Mouse (Mus musculus) forebrain, embryonic 16.5 days (tissue): Measurements from ENCODE around the gene Myl4. TPM values are rescaled to one million over a fixed set of nuclear protein-coding genes. Genes with fewer than 3 reads are reported as not detected.

ENCODE experiments used
- ATAC-seq: fragments of 200-750 bp; cut with Nextera tagmentation; 2 replicates; pipeline ENCODE4 v1.8.0; 2017; ENCODE audit warnings: mild to moderate bottlenecking, moderate library complexity
- H3K27ac ChIP-seq: fragments of 300-500 bp; sonication (generic); 2 replicates; pipeline ENCODE4 v1.5.1; 2014; ENCODE audit warnings: low read length, control low read depth
- H3K27me3 ChIP-seq: fragments of 300-500 bp; sonication (generic); replicated peaks from 2 replicates; pipeline ENCODE4 v1.6.1; 2014; ENCODE audit warnings: low read length; ENCODE audit not compliant: control insufficient read depth, insufficient read depth
- H3K36me3 ChIP-seq: fragments of 300-500 bp; sonication (generic); 2 replicates; pipeline ENCODE4 v1.6.1; 2014; ENCODE audit not compliant: control insufficient read depth, insufficient read depth
- H3K4me1 ChIP-seq: fragments of 300-500 bp; sonication (generic); replicated peaks from 2 replicates; pipeline ENCODE4 v1.6.1; 2014; ENCODE audit warnings: low read length; ENCODE audit not compliant: control insufficient read depth, insufficient read depth
- H3K4me2 ChIP-seq: fragments of 300-500 bp; sonication (generic); 2 replicates; pipeline ENCODE4 v1.6.1; 2014; ENCODE audit warnings: mild to moderate bottlenecking, low read length, control low read depth
- H3K4me3 ChIP-seq: fragments of 300-500 bp; sonication (generic); replicated peaks from 2 replicates; pipeline ENCODE4 v1.5.1; 2014; ENCODE audit warnings: mild to moderate bottlenecking, low read length, control low read depth
- H3K9ac ChIP-seq: fragments of 300-500 bp; sonication (generic); replicated peaks from 2 replicates; pipeline ENCODE4 v1.6.1; 2014; ENCODE audit warnings: low read depth, low read length, control low read depth
- H3K9me3 ChIP-seq: fragments of 300-500 bp; sonication (generic); 2 replicates; pipeline ENCODE4 v1.6.1; 2016; ENCODE audit warnings: low read length; ENCODE audit not compliant: control insufficient read depth
- WGBS: fragments of 180-500 bp; shearing (Covaris S2); extraction: QIAGEN DNeasy Blood & Tissue Kit; methylation state at CpG from one replicate; pipeline ENCODE4 v1.1.7; 2014; 5-methylcytosine and 5-hydroxymethylcytosine counted together
- polyA plus RNA-seq: library from polyadenylated mRNA; unstranded; fragments of >200 nt; fragmentation: Nextera tagmentation; extraction: Ambion mirVana; gene quantifications from 2 replicates; pipeline ENCODE4 v1.2.1, GENCODE M21; 2015

Myl4 gene
- polyA plus RNA-seq, 1 experiment from 2014 or later: 3.0 TPM

DNA sequence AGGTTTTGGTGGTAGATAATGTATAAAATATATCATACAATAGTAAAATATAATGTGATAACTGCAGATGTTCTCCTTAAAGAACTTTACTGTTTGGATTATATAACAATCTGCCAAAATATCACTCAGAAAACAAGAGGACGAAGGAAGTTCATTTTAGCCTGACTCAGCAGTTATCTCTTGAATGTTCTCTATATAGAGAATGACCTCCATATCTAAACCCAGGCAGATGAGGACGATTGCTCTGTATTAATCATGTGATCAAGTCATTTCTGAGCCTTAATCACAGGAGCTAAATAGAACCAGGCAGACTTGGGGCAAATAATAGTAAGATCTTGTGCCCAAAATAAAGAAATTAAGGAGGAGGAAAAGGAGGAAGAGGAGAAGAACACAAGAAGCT is 6.0 kb upstream of the Myl4 start:
- Histone ChIP-seq H3K9me3 (no peaks in the 10 kb centered on the region), H3K4me3 (no peak overlapping the region), H3K4me2 (no peak overlapping the region), H3K27ac (no peak overlapping the region), H3K27me3 (no peaks in the 10 kb centered on the region), H3K36me3 (no peaks in the 10 kb centered on the region; the same call in 1 of the 2 replicates), H3K9ac (no peak overlapping the region), H3K4me1 (peaks cover 14% of the 10 kb centered on the region)
- ATAC-seq: no peak
- WGBS: 88% methylated on average over 2 of the region's 2 CpGs

DNA sequence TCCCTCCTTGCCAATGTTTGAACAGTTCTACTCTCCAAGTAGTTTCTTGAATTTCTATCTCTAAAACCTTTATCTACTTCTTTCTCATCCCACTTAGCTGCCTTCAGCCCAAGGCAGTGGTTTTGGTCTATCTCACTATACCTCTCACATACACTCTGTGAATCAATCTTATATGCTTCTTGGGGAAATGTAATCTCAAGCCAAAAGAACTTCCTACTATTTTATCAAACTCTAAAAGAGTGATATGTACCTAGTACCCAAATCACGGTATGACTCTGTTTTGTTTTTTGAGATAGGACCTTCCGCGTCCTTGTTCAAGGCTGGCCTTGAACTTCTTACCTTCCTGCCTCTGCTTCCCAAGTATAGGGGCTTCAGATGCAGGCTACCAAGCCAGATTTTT is 3.0 kb upstream of the Myl4 start:
- H3K4me1 ChIP-seq: peaks cover 14% of the 10 kb centered on the region
- no peak overlapping the region for H3K4me2 ChIP-seq
- no peaks in the 10 kb centered on the region for H3K9me3 ChIP-seq
- no peaks in the 10 kb centered on the region for H3K36me3 ChIP-seq
- no peak overlapping the region for H3K4me3 ChIP-seq
- H3K9ac ChIP-seq: no peak overlapping the region
- WGBS: 95% methylated on average over 3 of the region's 3 CpGs
- no peak for ATAC-seq
- H3K27ac ChIP-seq: no peak overlapping the region
- H3K27me3 ChIP-seq: no peaks in the 10 kb centered on the region; the same call in 1 of the 2 replicates

DNA sequence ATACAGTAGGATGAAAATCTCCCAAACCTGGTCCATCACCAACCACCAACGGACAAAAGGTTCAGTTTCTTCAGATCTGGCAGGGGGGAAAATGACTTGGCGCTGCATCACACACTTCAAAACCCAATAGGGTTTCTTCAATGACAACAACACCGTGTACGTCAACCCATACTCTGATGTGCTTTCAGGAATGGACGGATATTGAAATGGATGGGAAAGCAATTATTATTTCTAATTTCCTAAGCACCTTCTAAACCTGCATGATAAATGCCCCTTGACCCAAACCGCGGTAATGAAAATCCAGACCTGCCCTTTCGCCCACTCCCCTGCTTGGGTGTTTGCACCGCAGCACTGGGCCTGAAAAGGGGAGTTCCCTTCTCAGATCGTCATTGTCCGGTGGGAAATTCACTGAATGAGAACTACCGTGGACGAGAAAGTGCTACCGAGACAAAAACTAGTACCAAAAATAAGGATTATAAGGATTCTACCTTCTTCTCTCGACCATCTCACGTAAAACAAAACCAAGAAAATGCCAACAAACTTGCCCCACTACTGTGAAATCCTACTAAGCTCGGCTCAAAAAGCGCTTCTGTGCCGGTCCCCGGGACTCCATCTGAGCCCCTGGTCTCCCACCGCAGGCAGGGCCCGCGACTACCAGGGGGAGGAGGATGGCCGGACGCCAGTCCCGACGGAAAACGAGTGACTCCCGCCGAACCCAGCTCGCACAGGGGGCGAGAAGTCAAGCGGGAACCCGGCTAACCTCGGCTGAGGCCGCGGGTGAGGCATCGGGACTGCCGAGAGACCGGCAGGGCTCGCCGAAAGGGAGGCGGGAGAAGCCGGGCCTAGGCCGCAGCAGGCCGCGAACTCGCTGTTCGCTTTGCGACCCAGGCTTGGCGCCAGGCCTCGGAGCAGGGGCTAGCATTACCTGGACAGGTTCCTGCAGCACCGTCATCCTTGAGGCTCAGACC is 741 bp upstream of the Myl4 start:
- H3K36me3 ChIP-seq: no peaks in the 10 kb centered on the region

DNA sequence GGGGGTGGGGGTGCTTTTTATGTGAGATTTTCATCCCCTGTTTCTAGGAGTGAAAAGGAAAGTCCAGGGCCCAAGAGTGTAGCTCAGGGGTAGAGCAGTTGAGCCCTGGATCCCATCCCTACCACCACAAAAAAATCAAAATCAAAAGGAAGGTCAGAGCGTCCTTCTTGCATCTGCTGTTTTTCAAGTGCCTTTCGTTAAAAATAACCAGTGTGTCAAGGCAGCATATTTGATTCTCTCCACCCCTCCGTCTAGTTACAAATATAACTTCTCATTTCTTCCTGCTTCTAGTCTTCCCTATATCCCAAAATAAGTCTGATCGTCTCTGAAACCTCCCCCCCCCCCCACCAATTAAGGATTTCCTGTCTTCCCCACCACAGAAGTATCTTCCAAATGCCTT is 7.6 kb downstream of the Myl4 start:
- no peak overlapping the region for H3K9ac ChIP-seq
- H3K36me3 ChIP-seq: no peaks in the 10 kb centered on the region
- H3K4me1 ChIP-seq: no peaks in the 10 kb centered on the region
- no peak overlapping the region for H3K27ac ChIP-seq
- H3K4me3 ChIP-seq: no peak overlapping the region
- H3K27me3 ChIP-seq: no peaks in the 10 kb centered on the region
- no peaks in the 10 kb centered on the region for H3K9me3 ChIP-seq
- no peak overlapping the region for H3K4me2 ChIP-seq
- 78% methylated on average over 4 of the region's 4 CpGs for WGBS
- no peak for ATAC-seq

More for the DNA sequence above, 741 bp upstream of the Myl4 start:
- under 1% methylated on average over 53 of the region's 53 CpGs for WGBS
- Histone ChIP-seq H3K4me1 (peaks cover 14% of the 10 kb centered on the region), H3K9ac (peak overlapping the region; percentile 100), H3K9me3 (no peaks in the 10 kb centered on the region), H3K4me2 (peak overlapping the region; percentile 79), H3K4me3 (peak overlapping the region; percentile 100), H3K27ac (peak overlapping the region; percentile 79), H3K27me3 (no peaks in the 10 kb centered on the region; the same call in 1 of the 2 replicates)
- ATAC-seq: peak; percentile 51

DNA sequence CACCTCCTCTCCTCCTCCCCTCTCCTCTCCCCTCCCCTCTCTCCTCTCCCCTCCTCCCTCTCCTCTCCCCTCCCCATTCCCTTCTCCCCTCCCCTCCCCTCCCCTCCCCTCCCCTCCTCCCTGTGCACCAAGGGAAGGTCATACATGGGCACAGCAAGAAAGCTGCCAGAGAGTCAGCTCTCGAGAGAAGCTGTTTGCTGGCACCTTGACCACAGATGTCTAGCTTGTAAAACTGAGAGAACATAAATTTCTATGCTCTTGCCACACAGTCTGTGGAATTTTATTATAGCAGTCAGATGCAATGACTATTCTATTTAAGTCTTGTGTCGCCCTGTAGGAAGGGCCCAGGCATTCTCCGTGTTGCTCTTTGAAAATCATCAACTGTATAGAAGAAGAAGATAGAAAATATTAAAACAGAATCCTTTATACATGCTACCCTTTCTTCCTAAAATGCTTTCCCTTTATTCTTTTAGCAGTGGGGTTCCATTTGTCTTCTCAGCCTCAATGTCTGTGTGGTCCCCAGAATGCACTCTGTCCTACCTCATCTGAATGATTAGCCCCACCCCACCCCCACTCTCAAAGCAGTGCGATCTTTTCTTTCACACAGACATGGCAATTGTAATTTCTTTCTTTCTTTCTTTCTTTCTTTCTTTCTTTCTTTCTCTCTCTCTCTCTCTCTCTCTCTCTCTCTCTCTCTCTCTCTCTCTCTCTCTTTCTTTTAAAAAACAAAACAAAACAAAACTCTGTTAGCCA is 8.4 kb downstream of the Myl4 start:
- 52% methylated on average over 4 of the region's 4 CpGs for WGBS

DNA sequence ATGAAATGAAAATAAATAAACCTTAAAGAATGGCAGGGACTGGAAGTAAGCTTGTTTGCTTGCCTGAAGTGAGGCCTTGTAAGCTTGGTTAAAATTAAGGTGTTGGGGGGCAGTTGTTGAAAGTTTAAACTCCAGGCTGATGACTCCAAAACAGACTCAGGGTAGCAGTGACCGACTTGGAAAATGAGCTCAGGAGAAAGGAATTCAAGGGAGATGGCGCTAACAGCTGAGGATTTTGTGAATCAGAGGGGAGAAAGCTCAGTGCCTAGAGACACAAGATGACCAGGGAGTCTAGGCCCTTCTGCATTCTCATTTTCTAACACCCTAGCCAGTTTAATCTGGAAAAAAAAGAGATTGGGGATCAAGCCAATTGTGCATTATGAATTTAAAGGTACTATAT is 10.5 kb downstream of the Myl4 start:
- Histone ChIP-seq H3K4me3 (no peak overlapping the region), H3K27me3 (no peaks in the 10 kb centered on the region), H3K4me2 (no peak overlapping the region), H3K4me1 (no peaks in the 10 kb centered on the region), H3K27ac (no peak overlapping the region), H3K36me3 (no peaks in the 10 kb centered on the region), H3K9ac (no peak overlapping the region), H3K9me3 (no peaks in the 10 kb centered on the region)
- 55% methylated on average over 2 of the region's 2 CpGs for WGBS
- no peak for ATAC-seq

More for the DNA sequence above, 8.4 kb downstream of the Myl4 start:
- Histone ChIP-seq H3K4me2 (no peak overlapping the region), H3K27me3 (no peaks in the 10 kb centered on the region), H3K36me3 (no peaks in the 10 kb centered on the region), H3K4me3 (no peak overlapping the region), H3K9me3 (no peaks in the 10 kb centered on the region), H3K4me1 (no peaks in the 10 kb centered on the region), H3K9ac (no peak overlapping the region), H3K27ac (no peak overlapping the region)
- ATAC-seq: no peak

DNA sequence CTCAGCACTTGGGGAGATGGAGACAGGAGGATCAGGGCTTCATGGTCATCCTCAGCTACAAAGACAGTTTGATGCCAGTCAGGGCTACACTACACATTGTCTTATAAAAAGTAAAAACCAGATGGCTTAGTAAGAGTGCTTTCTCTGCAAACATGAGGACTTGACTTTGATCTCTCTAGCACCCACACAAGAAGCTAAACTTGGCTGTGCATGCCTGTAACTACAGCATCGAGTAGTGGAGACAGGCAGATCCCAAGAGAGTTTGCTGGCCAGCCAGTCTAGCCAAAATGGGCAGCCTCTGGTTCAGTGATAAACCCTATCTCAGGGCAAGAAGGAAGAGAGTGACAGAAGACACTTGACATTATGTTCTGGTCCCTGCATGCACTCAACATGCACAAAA is 13.0 kb downstream of the Myl4 start:
- Histone ChIP-seq H3K9me3 (no peaks in the 10 kb centered on the region), H3K4me1 (no peaks in the 10 kb centered on the region), H3K4me3 (no peak overlapping the region), H3K4me2 (no peak overlapping the region), H3K27me3 (no peaks in the 10 kb centered on the region), H3K27ac (no peak overlapping the region), H3K9ac (no peak overlapping the region), H3K36me3 (no peaks in the 10 kb centered on the region)
- 89% methylated on average over 1 of the region's 1 CpGs for WGBS
- ATAC-seq: no peak

DNA sequence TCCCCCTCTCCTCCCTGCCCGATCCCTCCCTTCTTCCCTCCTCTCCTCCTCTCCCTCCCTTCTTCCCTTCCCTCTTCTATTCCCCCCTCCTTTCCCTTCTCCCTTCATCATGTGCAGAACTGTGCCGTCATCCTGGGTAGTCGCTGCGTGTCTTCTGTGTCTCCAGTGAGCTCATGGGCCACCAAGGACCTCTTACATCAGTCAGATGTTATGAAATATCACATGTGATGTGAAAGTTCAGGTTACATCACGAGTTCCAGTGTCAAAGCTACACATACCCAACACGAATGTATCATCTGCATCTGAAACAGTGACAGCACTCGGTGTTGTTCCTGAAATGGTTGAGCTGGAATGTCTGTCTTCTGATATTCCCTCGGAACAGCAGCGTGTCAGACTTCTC is 14.7 kb downstream of the Myl4 start:
- WGBS: 86% methylated on average over 9 of the region's 9 CpGs
- no peak for ATAC-seq
- no peaks in the 10 kb centered on the region for H3K4me1 ChIP-seq

DNA sequence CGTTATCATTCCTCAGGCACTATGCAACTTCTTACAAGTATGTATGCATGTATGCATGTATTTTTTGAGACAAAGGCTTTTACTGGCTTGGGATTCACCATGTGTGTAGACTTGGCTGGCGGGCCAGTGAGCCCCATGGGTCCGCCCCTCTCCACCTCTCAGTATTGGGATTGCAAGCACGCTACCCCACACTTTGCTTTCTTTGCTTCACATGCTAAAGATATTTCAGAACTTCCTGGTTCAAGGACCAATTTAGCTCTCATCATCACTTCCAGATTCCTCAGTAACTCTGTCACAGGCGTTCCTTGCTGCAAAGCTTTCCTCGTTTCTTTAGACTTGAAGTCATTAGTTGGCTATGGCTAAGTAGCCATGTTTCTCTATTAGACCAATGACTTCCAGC is 15.6 kb downstream of the Myl4 start:
- no peak for ATAC-seq
- Histone ChIP-seq H3K9ac (no peak overlapping the region), H3K36me3 (no peaks in the 10 kb centered on the region), H3K27ac (no peak overlapping the region), H3K27me3 (no peaks in the 10 kb centered on the region), H3K9me3 (no peaks in the 10 kb centered on the region), H3K4me1 (no peaks in the 10 kb centered on the region), H3K4me2 (no peak overlapping the region), H3K4me3 (no peak overlapping the region)
- WGBS: 84% methylated on average over 6 of the region's 6 CpGs

More for the DNA sequence above, 14.7 kb downstream of the Myl4 start:
- Histone ChIP-seq H3K4me3 (no peak overlapping the region), H3K9ac (no peak overlapping the region), H3K9me3 (no peaks in the 10 kb centered on the region), H3K27ac (no peak overlapping the region), H3K4me2 (no peak overlapping the region), H3K27me3 (no peaks in the 10 kb centered on the region), H3K36me3 (no peaks in the 10 kb centered on the region)
